Mouse (Mus musculus): Measurements from ENCODE around the gene B4galt3. TPM values are rescaled to one million over a fixed set of nuclear protein-coding genes. Genes with fewer than 3 reads are reported as not detected.
"Not testable (repeated sequence)": the region's sequence is repeated elsewhere in the genome, so short reads cannot be mapped to it uniquely, and the experiment has no call there.

B4galt3 gene
- polyA plus RNA-seq, 1 experiment from 2014 or later: 23.2 TPM

DNA sequence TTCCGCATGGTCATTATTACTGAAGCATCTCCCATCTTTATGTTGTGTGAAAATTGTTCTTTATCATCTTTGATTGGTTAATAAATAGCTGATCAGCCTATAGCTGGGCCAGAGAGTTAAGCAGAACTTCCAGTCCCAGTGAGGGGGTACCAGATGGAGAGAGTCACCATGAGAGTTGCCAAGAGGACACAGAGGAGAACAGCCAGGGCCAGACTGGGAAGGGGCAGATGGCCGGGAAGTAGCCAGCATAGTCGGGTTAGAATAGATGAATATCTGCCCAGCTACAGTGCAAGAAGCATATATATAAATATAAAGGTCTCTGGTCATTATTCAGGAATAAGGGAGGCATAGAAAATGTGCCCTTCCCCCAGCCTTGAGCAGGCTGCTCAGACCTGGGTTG, 28.1 kb downstream of the B4galt3 start:
- no peak for ATAC-seq (ENCODE audit: low read depth)
- Histone ChIP-seq H3K36me3 (ENCODE audit: control insufficient read depth, insufficient read depth) (no peaks in the 10 kb centered on the region), H3K9me3 (replicated peaks; ENCODE audit: control insufficient read depth, low read length) (no peaks in the 10 kb centered on the region; the same call in 1 of the 2 replicates), H3K27ac (ENCODE audit: low read length) (no peak overlapping the region), H3K27me3 (ENCODE audit: control insufficient read depth, insufficient read depth, low read depth, low read length) (peaks cover 13% of the 10 kb centered on the region), H3K9ac (ENCODE audit: low read depth, low read length) (no peak overlapping the region), H3K4me1 (ENCODE audit: control insufficient read depth, low read depth, low read length) (peaks cover 7% of the 10 kb centered on the region), H3K4me2 (ENCODE audit: low read depth, low read length) (no peak overlapping the region), H3K4me3 (ENCODE audit: low read depth, low read length) (no peak overlapping the region)
- 55% methylated on average over 3 of the region's 3 CpGs for WGBS (ENCODE audit: insufficient replicate concordance)

DNA sequence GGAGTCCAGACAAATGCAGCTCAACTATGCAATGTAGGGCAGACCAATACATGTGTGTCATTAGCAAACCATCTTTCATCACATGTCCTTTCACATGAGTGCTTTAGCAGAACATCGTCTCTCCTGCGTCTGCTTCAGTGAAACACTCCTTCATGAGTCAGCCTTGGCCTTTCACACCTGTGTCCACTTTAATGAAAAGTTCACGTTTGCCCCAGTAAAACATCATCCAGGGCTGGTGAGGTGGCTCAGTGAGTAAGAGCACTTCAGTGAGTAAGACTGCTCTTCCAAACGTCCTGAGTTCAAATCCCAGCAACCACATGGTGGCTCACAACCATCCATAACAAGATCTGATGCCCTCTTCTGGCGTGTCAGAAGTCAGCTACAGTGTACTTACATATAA, 36.0 kb downstream of the B4galt3 start:
- not testable (repeated sequence) for H3K27me3 ChIP-seq (ENCODE audit: control insufficient read depth, insufficient read depth, low read depth, low read length); H3K4me2 ChIP-seq (ENCODE audit: low read depth, low read length); H3K36me3 ChIP-seq (ENCODE audit: control insufficient read depth, insufficient read depth); H3K4me3 ChIP-seq (ENCODE audit: low read depth, low read length); H3K27ac ChIP-seq (ENCODE audit: low read length); H3K4me1 ChIP-seq (ENCODE audit: control insufficient read depth, low read depth, low read length); H3K9me3 ChIP-seq (replicated peaks; ENCODE audit: control insufficient read depth, low read length); ATAC-seq (ENCODE audit: low read depth); H3K9ac ChIP-seq (ENCODE audit: low read depth, low read length)
- 60% methylated on average over 5 of the region's 5 CpGs for WGBS (ENCODE audit: insufficient replicate concordance)

DNA sequence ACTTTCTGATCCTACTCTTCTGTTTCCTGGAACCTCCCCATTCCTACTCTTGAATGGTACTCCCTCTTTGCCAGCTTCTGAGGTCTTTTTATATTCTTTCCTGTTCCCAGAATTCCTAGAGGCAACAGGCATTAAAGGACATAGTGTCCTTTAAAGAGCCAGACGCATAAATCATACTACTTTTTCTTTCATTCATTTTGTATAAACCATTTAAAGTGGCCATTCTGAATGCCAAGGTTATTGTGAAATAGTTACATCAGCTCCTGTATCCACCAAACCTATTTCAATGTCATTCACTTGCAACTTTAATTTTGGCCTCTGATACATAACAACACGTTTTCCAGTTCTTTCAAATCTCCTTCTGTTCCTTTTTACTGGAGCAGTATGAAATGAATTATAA, 39.2 kb downstream of the B4galt3 start:
- no peaks in the 10 kb centered on the region for H3K36me3 ChIP-seq (ENCODE audit: control insufficient read depth, insufficient read depth)
- no peak overlapping the region for H3K9ac ChIP-seq (ENCODE audit: low read depth, low read length)
- no peak overlapping the region for H3K4me2 ChIP-seq (ENCODE audit: low read depth, low read length)
- 42% methylated on average over 2 of the region's 2 CpGs for WGBS (ENCODE audit: insufficient replicate concordance)
- no peak for ATAC-seq (ENCODE audit: low read depth)
- no peaks in the 10 kb centered on the region for H3K4me1 ChIP-seq (ENCODE audit: control insufficient read depth, low read depth, low read length)
- no peaks in the 10 kb centered on the region for H3K27me3 ChIP-seq (ENCODE audit: control insufficient read depth, insufficient read depth, low read depth, low read length)
- no peak overlapping the region for H3K27ac ChIP-seq (ENCODE audit: low read length)
- H3K4me3 ChIP-seq (ENCODE audit: low read depth, low read length): no peak overlapping the region
- no peaks in the 10 kb centered on the region for H3K9me3 ChIP-seq (replicated peaks; ENCODE audit: control insufficient read depth, low read length)

DNA sequence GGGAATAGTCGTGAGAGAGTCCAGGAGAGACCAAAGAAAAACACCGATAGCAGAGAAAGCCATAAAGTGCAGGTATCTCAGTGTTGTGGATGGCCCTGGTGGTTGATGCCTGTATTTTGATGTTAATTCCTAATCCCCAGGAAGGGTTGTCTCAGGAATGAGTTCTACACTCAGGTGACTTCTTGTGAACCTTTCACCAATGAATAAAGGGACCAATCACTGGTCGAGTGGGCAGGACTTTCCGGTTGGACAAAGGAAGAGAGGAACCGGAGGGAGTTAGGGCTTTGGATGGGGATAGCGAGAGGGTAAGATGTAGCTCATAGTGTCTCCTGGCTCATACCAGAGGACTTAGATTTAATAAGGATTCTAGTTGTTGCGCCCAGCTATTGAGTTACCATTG, 49.6 kb downstream of the B4galt3 start:
- Histone ChIP-seq H3K4me3 (ENCODE audit: low read depth, low read length) (no peak overlapping the region), H3K4me1 (ENCODE audit: control insufficient read depth, low read depth, low read length) (peaks cover 4% of the 10 kb centered on the region; the same call in 1 of the 2 replicates), H3K4me2 (ENCODE audit: low read depth, low read length) (peak overlapping the region; percentile 13; the same call in 1 of the 2 replicates), H3K36me3 (ENCODE audit: control insufficient read depth, insufficient read depth) (no peaks in the 10 kb centered on the region), H3K9me3 (replicated peaks; ENCODE audit: control insufficient read depth, low read length) (no peaks in the 10 kb centered on the region), H3K27me3 (ENCODE audit: control insufficient read depth, insufficient read depth, low read depth, low read length) (no peaks in the 10 kb centered on the region), H3K9ac (ENCODE audit: low read depth, low read length) (no peak overlapping the region), H3K27ac (ENCODE audit: low read length) (no peak overlapping the region)
- ATAC-seq (ENCODE audit: low read depth): no peak
- WGBS (ENCODE audit: insufficient replicate concordance): 30% methylated on average over 7 of the region's 7 CpGs

DNA sequence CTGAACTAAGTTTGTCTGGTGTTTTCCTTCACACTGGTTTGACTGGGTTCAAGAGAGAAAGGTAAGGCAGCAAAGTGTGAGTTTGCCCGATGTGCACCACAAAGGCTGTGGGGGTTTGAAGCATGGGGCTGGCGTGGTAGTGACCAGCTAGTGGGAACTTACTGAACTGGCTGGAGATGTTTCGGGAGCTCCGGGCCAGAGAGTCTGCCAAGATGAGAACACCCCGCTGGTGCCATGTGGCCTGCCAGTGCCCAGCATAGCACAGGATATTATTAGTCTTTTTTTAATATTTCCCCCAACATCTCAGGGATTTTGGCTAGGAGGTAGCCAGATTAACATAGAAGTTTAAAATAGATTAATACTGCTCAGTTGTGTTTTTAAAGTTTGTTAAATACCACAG, 50.0 kb downstream of the B4galt3 start:
- ATAC-seq (ENCODE audit: low read depth): no peak
- Histone ChIP-seq H3K27ac (ENCODE audit: low read length) (no peak overlapping the region), H3K4me2 (ENCODE audit: low read depth, low read length) (peak overlapping the region; percentile 13; the same call in 1 of the 2 replicates), H3K9ac (ENCODE audit: low read depth, low read length) (no peak overlapping the region), H3K4me3 (ENCODE audit: low read depth, low read length) (no peak overlapping the region), H3K4me1 (ENCODE audit: control insufficient read depth, low read depth, low read length) (peaks cover 4% of the 10 kb centered on the region; the same call in 1 of the 2 replicates), H3K27me3 (ENCODE audit: control insufficient read depth, insufficient read depth, low read depth, low read length) (no peaks in the 10 kb centered on the region), H3K36me3 (ENCODE audit: control insufficient read depth, insufficient read depth) (no peaks in the 10 kb centered on the region), H3K9me3 (replicated peaks; ENCODE audit: control insufficient read depth, low read length) (no peaks in the 10 kb centered on the region)
- WGBS (ENCODE audit: insufficient replicate concordance): 33% methylated on average over 5 of the region's 5 CpGs

DNA sequence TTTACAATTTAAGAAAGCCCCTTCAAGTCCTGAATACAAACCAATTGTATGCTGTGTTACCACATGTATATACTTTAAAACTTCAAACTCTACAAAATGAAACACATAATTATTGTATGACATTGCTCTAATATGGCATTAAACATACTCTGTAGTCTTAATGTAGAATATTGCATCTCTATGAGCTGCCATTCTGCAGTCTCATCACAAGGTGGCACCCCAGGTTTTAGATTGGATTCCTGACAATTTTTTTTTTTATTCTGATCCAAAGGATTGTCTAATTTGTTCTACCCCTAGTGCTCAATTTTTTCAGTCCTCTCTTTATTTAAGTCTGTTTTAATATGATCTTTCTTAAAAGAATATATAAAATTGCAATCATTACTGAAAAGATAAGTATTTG, 51.3 kb downstream of the B4galt3 start:
- Histone ChIP-seq H3K4me1 (ENCODE audit: control insufficient read depth, low read depth, low read length) (peaks cover 4% of the 10 kb centered on the region; the same call in 1 of the 2 replicates), H3K4me2 (ENCODE audit: low read depth, low read length) (no peak overlapping the region), H3K27ac (ENCODE audit: low read length) (no peak overlapping the region), H3K4me3 (ENCODE audit: low read depth, low read length) (no peak overlapping the region), H3K27me3 (ENCODE audit: control insufficient read depth, insufficient read depth, low read depth, low read length) (no peaks in the 10 kb centered on the region), H3K36me3 (ENCODE audit: control insufficient read depth, insufficient read depth) (no peaks in the 10 kb centered on the region), H3K9me3 (replicated peaks; ENCODE audit: control insufficient read depth, low read length) (no peaks in the 10 kb centered on the region), H3K9ac (ENCODE audit: low read depth, low read length) (no peak overlapping the region)
- no peak for ATAC-seq (ENCODE audit: low read depth)

DNA sequence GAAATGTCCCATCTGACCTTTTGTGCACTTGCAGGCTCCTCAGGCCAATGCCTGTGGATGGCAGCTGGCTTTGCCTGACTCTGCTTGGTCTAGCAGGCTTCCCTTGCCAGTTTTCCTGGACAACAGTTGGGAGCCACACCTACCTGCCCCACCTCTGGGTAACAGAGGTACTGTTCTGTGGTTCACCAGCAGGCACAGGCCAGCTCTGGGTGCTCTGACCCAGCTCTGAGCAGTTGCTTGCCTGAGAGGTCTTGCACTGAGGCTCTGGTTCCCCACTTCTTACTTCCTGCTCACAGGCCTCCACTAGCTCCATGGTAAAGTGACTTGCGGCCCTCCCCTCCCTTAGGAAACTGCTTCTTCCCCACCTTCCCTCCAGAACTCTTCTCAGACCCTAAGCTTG, 51.9 kb downstream of the B4galt3 start:
- H3K9ac ChIP-seq (ENCODE audit: low read depth, low read length): no peak overlapping the region
- ATAC-seq (ENCODE audit: low read depth): peak; percentile 32; the same call in 1 of the 2 replicates
- H3K27ac ChIP-seq (ENCODE audit: low read length): peak overlapping the region; percentile 48; the same call in 1 of the 2 replicates

DNA sequence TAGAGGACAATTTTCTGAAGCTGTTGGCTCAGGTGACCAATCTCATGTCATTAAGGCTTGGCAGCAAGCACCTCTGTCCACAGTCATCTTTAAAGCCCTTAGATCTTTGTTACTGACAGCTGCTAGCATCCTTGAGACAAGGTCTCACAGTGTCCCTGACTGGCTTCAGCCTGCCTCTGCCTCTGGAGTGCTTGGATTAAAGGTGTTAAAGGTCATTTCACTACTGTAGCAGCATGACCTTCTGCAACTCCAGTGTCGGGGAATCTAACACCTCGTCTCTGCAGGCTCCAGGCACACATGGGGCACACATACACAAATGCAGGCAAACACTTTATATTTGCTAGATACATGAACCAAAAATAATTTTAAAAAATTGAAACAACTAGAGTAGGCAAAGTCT, 55.4 kb downstream of the B4galt3 start:
- H3K27ac ChIP-seq (ENCODE audit: low read length): no peak overlapping the region
- ATAC-seq (ENCODE audit: low read depth): no peak
- H3K27me3 ChIP-seq (ENCODE audit: control insufficient read depth, insufficient read depth, low read depth, low read length): no peaks in the 10 kb centered on the region
- H3K9ac ChIP-seq (ENCODE audit: low read depth, low read length): no peak overlapping the region
- H3K36me3 ChIP-seq (ENCODE audit: control insufficient read depth, insufficient read depth): no peaks in the 10 kb centered on the region
- H3K9me3 ChIP-seq (replicated peaks; ENCODE audit: control insufficient read depth, low read length): no peaks in the 10 kb centered on the region
- no peak overlapping the region for H3K4me2 ChIP-seq (ENCODE audit: low read depth, low read length)
- no peak overlapping the region for H3K4me3 ChIP-seq (ENCODE audit: low read depth, low read length)
- 74% methylated on average over 2 of the region's 2 CpGs for WGBS (ENCODE audit: insufficient replicate concordance)
- peaks cover 24% of the 10 kb centered on the region for H3K4me1 ChIP-seq (ENCODE audit: control insufficient read depth, low read depth, low read length)

More for the DNA sequence above, 51.9 kb downstream of the B4galt3 start:
- Histone ChIP-seq H3K27me3 (ENCODE audit: control insufficient read depth, insufficient read depth, low read depth, low read length) (no peaks in the 10 kb centered on the region), H3K4me3 (ENCODE audit: low read depth, low read length) (no peak overlapping the region), H3K4me2 (ENCODE audit: low read depth, low read length) (no peak overlapping the region), H3K36me3 (ENCODE audit: control insufficient read depth, insufficient read depth) (no peaks in the 10 kb centered on the region), H3K9me3 (replicated peaks; ENCODE audit: control insufficient read depth, low read length) (no peaks in the 10 kb centered on the region), H3K4me1 (ENCODE audit: control insufficient read depth, low read depth, low read length) (peaks cover 4% of the 10 kb centered on the region; the same call in 1 of the 2 replicates)
- 76% methylated on average over 1 of the region's 1 CpGs for WGBS (ENCODE audit: insufficient replicate concordance)

Data from liver, embryonic 16.5 days (tissue).